Mouse (Mus musculus) adrenal gland, adult 10 weeks (tissue): ENCODE results near the gene Vmn2r62. TPM values are rescaled to one million over a fixed set of nuclear protein-coding genes. Genes with fewer than 3 reads are reported as not detected.

Experiments used
- polyA plus RNA-seq: library from polyadenylated mRNA; stranded (reverse); fragments of 350-450 nt; fragmentation: Illumina TruSeq; extraction: RNeasy Lipid Tissue Mini Kit (QIAGEN cat#74804); gene quantifications from one replicate; pipeline ENCODE4 v1.2.3, GENCODE M21; 2014; ENCODE audit warnings: low read depth, low replicate concordance

The Vmn2r62 gene
- polyA plus RNA-seq, result not detected

GRCm38 (mm10) chr7:42793425-42793824 lies at the start of gene Vmn2r62:
Gene Vmn2r62, minus strand, starts transcription at chr7:42793525.

GRCm38 (mm10) chr7:42726917-42727316 lies 66.4 kb downstream of the Vmn2r62 start, which contains the start of gene Gm17067:
Gene Gm17067, minus strand, starts transcription at chr7:42727017.

Other genes with a start within 250 kb of the Vmn2r62 start
- gene Gm21028, start 214.9 kb downstream of the Vmn2r62 start, polyA plus RNA-seq, result not detected
- gene Zfp977, start 201.0 kb downstream of the Vmn2r62 start, polyA plus RNA-seq, result 4.1 TPM
- 17.9 TPM for gene Zfp976, start 150.9 kb downstream of the Vmn2r62 start, polyA plus RNA-seq
- gene Zfp975, start 100.8 kb downstream of the Vmn2r62 start, polyA plus RNA-seq, result 23.0 TPM
- gene Gm17067, start 66.5 kb downstream of the Vmn2r62 start, polyA plus RNA-seq, result not detected
- gene Gm2381, start 73.7 kb upstream of the Vmn2r62 start, polyA plus RNA-seq, result not detected
- gene Vmn2r63, start 140.3 kb upstream of the Vmn2r62 start, polyA plus RNA-seq, result not detected
- not detected for gene Gm9268, start 225.2 kb upstream of the Vmn2r62 start, polyA plus RNA-seq